Mouse (Mus musculus): ENCODE results near the gene Frrs1.

DNA sequence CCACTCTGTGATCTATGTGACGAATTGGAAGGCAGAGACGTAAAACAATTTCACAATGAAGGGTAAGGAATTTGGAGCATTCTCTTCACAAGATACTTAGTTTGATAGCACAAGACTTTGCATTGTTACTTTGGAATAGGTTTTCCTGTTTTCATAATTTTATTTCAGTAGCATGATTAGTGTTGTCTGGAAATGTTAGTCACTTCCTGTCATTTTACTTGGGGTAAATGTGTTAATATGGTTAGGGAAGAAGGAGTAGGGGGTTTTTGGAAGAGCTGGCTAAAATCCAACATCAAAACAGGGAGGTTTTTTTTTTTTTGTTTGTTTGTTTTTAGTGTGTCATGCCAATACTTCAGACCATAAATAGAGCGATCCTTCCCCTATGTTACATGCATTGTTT, 62.3 kb downstream of the Frrs1 start:
- TF ChIP-seq POLR2A (IDR thresholded peaks at IDR 0.05; ENCODE audit: control insufficient read depth, low read depth, low read length) = no peak
- TF ChIP-seq CTCF (IDR thresholded peaks at IDR 0.05; ENCODE audit: control insufficient read depth, insufficient read depth, insufficient replicate concordance, low read depth, low read length) = no peak

All from testis, adult 2 months (tissue).